Mouse (Mus musculus) kidney, adult 2 months (tissue): Measurements from ENCODE around the gene Fbln7.

Source experiments
- CTCF ChIP-seq: fragments of 200-500 bp; conservative IDR thresholded peaks from 2 replicates; pipeline ENCODE4 v1.5.1; 2011; ENCODE audit warnings: low read depth, mild to moderate bottlenecking, control low read depth, low read length, moderate library complexity, mixed read lengths; ENCODE audit not compliant: insufficient read depth, insufficient read length
- POLR2A ChIP-seq: fragments of 200-500 bp; IDR thresholded peaks from one replicate; pipeline ENCODE4 v1.6.1; 2011; ENCODE audit warnings: low read depth, low read length, control low read depth

- TF ChIP-seq POLR2A (no peak), CTCF (no peak)
Measured at GRCm38 (mm10) chr2:128890661-128891335, 28.0 kb downstream of the Fbln7 start.
